Mouse (Mus musculus): ENCODE measurements around the gene Zbtb7b.

Zbtb7b gene

DNA sequence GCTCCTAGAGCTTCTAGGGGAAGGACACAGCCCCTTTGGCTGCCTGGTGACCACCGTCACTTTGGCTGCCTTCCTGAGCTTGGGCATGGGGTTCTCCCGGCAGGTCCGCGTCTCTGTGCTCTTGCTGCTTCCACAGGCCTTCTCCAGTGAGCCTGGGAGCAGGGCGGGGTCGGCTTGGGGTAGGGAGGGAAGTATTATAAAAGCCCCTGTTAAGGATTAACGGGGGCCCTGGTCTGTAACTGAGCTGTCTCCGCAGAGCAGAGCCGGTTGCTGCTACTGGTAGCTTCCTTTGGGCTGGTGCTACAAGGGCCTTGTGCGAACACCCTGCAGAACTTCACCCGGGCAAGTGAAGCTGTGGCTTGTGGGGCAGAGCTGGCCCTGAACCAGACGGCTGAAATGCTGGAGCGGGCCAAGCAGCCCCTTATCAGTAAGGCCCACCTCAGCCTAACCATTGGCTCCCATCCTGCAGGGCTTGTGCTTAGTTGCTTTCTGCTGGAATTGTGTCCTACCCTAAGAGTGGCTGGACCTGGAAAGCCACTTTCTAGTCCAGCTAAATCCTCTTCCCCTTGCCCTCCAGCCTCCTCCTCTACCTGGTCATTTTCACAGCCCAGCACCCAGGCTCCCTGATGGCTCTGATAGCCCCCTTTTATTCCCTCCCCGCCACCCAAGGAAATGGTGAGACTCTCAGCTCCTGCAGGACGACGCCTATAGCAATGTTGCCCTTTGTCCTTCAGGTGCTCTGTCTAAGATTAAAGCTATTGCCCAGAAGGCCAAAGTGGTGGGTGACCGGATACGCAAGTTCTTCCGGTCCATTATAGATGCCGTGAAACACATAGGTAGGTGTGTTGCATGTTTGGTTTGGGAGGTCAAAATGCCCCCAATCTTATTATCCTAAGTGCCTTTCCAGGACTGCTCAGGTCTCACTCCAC lies 28.8 kb downstream of the Zbtb7b start:
- no peak for DNase-seq

DNA sequence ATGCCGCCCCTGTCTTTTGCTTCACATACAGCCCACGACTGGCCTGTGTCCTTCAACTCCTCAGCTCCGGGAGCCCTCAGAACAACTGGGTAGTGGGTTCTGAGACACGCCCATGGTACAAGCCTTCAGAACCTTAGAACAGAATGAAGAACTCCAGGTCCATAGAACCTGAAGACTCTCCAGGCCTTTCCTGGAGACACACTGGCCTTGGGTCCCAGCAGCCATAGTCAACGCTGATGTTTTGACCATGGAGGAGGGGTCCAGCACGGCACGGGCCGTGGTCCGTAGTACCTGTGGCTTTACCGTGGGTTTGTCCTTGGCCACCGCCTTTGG lies 29.5 kb downstream of the Zbtb7b start, which contains the start of gene Dcst1:
Gene Dcst1, minus strand, starts transcription at position 101 of the 333 bp plus-strand sequence.
- DNase-seq = no peak

DNA sequence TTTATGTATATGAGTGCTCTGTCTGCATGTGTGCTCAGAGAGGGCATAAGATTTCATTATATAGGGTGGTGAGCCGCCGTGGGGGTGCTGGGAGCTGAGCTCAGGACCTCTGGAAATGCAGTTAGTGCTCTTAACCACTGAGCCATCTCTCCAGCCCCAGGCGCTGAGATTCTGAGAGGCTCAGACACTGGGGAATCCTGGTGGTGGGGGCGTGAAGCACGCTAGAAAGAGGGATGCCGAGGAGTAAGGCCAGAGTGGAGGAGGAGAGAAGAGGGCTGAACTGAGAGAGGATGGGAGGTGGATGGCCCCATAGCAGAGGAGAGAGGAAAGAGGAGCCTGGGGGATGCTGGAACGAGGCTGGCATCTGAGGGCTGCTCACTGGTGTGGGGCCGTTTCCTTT lies 29.9 kb downstream of the Zbtb7b start:
- no peak for DNase-seq

DNA sequence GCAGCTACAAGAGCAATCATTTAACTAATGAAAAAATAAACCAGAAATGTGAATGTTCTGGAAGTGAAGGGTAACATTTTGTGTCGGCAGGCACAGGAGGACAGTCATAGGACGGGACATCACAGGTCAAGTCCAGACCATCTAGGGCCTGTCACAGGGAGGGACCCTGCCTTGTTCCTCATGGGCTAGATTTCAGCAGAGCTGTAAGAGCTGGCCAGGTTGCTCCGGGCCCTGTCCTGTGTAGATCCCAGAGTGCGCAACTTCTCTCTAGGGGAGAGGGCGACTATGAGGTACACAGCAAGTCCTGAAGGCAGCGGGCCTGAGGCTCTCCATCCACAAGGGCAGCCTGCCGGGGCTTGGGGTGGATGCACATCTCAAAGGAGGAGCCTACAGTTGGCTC lies 32.9 kb downstream of the Zbtb7b start, which contains the start of gene Dcst2:
Gene Dcst2, plus strand, starts transcription at position 301 of the 400 bp plus-strand sequence.
- no peak for DNase-seq

DNA sequence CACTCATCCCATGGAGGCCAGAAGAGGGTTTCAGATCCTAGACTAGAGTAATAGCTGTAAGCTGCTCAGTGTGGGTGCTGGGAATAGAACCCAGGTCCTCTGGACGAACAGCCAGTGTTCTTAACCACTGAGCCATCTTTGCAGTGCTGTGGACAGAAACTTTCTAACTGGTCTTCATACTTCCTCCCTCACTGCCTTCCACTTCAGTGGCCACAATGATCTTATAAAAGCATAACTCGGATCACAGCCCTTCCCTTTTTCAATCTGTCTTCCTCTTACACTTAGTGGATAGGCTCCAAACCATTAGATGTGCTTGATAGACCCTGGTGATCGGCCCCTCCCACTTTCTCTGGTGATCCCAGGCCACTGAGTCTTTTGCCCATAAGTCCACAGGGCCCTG lies 34.3 kb downstream of the Zbtb7b start:
- DNase-seq = no peak

DNA sequence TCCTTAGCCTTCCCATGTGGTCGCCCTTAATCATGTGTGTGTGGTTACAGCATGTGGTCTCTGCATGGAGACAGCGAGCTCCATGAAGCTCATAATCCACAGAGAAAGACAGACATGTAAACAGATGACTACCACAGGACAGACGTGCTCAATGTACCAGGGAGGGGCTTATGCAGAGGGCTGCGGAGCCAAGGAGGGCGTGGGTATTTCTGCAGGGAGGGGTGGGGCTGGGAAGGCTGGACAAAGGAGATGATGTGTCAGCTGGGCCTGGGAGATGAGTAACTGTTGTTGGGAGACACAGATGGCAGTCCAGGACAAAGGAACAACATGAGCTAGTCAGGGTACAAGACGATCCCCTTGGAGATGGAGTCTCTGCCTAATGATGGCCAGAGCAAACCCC lies 34.9 kb downstream of the Zbtb7b start:
- no peak for DNase-seq

DNA sequence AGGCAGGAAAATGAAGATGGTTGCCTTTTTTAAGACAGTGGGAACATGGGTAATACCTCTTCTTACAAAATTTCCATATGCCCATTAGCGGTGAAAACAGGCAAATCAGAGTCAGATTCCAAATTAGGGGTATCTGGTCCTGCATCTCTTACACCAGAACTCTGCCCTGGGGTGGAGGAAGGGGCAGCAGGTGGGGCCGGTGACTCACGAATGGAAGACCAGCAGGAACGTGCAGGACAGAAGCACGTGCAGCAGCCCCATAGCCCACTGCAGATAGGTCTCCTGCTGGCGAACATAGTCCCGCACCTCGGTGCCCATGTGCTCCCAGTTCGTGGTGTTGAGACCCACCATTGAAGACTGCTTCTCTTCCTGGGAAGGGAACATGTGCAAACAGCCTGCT lies 38.5 kb downstream of the Zbtb7b start:
- DNase-seq = no peak

DNA sequence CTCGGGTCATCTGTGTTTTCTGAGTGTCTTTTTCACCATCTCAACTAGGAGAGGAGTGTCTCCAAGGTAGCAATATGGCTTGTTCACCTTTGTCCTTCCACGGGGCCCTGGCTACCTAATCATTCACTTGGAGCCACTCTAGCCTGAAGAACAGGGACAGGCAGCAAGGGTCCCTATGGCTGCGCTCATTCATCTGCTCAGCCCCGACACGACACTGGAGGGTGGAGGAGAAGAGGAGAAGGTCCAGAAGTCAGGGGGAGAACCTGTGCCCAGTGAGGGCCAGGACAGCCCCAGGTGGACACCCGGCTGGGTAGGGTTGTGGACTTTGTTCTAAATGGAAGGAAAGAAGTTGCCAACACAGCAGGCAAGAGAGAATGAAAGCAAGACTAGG lies 39.1 kb downstream of the Zbtb7b start:
- no peak for DNase-seq

DNA sequence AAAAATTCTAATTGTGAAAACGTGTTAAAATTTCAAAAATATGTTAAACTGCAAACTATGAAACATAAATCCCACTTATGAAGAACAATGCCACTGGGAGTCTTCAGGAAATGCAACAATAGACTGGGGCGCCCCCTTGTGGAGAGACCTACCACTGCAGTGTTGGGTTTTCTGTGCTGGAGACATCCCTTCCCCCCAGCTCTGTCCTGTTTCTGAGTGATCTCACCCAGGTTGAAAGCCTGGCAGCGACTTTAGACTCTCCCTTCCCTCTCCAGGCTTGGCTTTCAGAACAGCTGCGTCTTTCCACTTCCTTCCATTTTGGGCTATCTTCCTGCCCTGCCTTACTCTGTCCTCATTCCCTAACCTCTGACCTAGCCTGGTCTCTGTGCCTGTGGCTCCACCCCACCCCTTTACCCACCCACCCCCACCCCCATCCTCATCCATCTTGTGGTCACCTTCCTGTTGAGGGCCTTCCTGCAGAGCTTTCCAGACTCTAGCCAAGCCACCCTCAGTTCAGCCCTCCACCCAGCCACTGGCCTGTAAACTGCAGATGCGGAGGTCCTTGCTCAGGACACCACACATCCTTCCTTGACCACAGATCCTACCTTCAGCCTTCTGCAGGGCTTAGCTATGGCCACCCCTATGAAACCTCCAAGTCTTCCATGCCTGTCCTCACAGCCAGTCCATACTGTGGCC lies 39.6 kb downstream of the Zbtb7b start:
- DNase-seq = peak; percentile 91

DNA sequence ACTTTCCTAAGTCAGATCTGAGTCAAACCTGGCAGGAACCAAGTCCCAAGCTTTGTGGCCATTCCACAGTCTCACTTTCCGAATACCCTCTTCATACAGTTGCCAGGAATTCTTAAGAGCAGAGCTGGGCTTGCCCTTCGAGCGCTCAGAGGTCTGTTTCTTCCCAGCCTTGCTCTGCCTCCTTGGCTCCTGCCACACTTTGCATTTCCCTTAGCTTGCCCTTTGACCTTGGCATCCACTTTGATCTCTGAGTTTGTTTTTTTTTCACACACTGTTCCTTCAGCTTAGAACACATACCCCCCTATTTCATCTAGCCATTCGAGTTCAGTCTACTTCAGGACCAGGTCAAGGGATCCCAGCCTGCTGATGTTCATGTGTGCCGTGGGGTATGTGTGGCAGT lies 43.3 kb downstream of the Zbtb7b start:
- no peak for DNase-seq

DNA sequence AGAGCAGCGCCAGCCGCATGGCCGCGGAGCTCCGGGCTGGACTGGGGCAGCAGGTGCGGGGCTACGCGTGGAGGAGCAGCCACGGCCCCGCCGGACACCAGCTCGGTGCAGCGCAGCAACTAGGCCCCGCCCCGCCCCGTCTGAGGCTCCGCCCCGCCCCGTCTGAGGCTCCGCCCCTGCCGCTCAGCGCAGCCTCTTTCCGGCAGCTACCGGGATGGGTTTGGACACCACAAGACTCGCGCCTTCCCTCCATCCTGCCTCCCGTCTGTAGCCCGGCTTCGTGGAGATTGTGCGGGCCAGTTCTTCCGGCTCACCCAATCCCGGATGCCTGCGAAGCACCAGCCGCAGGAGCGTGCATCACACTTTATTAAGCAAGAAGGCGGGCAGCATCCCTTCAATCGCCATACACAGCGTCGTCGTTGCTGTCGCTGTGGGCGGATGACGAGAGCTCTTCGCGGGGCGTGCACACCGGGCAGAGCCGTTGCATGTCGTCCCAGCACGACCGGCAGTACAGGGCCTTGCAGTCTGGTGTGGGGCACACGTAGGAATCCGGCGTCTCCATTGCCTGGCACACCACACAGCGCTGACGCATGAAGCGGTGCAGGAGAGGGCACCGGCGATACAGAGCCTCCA lies 44.6 kb downstream of the Zbtb7b start, which contains the start of gene Adam15:
Gene Adam15, minus strand, starts transcription at position 128 of the 633 bp plus-strand sequence.
- peak; percentile 91 for DNase-seq

DNA sequence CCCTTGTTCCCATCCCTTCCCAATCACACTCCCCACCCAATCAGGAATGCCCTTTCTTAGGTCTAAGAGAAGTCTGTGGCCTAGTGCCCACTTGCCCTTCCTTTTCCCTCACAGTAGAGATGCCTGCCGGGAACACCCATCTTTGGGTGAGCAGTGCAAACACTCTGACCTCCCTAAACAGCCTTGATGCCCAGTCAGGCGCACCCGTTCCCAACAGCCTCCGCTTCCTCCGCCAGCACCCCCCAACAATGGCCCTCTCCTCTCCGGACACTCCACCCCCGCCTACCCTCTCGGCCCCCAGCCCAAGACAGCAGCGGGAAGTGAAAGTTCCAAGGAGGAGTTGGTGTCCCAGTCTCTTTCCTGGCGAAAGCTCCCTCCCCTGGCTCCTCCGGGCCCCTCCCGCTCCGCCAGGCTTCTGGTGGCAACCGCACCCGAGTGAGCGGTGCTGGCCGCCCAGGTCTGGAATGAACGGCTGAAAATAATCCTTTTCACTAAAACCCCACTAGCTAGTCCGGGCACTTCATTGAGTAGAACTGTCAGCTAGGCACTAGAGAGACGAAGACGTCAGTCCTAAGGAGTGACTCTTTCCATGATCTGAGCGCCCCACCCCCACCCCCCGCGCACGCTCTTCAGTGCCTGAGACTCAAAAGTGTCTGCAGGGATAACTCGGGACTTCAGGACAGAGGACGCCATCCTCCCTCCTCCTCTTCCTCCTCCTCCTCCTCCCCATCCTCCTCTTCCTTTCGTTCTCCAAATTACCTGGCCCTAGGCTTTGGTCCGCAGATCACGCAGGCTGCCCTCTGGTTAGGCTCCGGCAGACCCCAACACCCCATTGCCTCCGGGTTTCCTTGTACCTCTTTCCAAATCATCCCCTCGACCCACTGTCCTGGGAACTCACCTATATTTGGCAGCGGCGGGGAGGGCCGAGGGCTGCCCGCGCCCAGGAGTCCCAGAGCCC lies 45.4 kb downstream of the Zbtb7b start:
- DNase-seq = no peak

DNA sequence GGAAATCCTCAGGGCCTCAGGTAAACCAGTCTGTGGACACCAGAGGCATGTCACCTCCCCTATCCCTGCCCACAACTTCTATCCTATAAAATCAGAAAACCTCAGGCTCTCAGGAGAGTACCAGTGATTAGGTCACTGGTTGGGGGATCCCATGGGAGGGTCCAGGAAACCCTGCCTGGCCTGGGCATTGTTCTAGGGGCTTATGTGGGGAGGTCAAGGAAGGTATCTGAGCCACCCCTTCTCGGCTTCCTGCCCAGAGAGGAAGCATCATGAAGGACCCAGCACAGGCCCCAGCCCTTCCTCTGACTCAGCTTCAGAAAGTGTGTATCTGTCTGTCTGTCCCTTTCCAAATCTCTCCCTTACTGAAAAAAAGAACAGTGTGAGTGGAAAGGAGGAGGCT lies 46.7 kb downstream of the Zbtb7b start:
- DNase-seq = no peak

DNA sequence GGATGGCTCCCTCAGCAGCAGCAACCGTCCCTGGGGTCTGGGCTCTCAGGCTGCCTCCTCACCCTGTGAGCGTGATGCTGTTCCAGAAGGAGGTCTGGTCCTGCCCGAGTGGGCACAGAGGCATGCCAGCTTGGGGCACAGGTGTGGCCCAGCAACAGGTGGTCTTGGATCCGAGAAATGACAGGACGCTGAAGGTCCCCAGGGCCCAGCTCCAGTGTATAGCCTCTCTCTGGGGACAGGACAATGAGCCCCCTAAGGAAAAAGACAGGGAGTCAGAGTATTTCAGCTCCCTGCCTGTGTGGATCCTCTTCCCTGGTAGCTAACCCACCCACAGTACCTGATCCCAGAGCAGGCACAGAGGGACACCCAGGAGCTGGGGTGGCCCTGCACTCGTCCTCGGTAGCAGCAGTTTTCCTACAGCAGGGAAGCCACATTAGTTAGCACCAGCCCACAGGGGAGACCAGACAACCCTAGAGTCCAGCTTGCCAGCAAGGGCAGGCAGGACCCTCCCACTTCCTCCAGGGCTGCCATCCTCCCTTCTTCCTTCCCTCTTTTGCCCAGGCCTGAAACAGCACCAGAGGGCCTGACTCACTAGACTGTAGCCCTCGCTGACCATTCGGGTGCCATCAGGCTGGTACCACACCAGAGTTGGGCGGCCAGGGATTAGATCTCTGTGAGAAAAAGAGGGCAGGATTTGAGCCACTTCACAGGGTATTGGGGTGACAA lies 47.6 kb downstream of the Zbtb7b start:
- no peak for DNase-seq

DNA sequence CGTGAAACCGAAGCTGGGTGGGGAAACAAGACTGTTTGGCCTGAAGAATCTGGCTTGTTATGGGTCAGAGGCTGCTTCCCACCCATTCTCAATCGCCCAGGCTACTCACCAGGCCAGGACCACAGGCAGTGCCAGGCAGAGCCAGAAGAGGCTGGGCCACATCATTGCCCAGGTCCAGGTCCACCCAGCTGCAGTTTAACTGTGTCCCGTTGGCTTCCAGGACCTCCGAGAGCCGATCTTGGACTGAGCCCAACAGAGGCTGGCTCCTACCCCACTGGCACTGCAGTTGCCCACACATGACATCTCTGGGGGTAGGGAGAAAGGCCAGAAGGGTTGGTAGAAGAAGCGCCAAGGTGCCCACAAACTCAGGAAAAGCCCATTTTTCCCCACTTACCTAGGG lies 51.3 kb downstream of the Zbtb7b start:
- no peak for DNase-seq

DNA sequence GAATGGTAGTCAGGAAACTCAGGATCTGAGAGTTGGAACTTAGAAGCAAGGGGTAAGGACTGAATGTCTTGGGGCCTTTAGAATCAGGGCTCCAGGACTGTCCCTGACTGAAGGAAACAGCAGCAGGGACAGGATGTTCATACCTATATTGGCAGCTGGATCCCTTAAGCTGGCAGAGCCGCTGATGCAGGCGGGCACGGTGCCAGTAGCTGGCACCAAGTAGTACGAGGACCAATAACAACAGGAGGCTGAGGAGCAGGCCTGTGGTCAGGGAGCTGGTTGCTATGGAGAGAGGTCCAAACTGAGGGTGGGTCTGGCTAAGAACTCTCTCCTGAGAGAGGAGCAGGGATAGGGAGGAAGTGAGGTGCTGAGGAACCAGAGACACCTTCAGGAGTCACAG lies 52.8 kb downstream of the Zbtb7b start:
- no peak for DNase-seq

DNA sequence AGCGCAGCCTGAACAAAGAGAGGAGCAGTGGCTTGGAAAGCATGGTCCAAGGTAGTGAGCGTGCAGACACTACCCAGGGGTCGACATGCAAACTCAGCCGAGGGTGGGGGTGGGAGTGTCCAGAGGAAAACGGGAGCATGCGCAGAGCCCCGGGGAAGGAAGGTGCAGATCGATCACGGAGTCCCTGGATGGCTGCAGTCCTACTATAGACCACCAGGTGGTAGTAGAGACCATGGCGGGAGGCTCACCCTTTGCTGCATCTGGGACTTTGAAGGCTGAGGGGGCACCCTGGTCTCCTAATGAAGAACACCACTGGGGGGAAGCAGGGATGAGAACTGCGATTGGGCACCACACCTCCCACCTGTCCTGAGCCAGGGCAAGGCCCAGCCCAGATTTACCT lies 54.1 kb downstream of the Zbtb7b start:
- DNase-seq = peak; percentile 86

DNA sequence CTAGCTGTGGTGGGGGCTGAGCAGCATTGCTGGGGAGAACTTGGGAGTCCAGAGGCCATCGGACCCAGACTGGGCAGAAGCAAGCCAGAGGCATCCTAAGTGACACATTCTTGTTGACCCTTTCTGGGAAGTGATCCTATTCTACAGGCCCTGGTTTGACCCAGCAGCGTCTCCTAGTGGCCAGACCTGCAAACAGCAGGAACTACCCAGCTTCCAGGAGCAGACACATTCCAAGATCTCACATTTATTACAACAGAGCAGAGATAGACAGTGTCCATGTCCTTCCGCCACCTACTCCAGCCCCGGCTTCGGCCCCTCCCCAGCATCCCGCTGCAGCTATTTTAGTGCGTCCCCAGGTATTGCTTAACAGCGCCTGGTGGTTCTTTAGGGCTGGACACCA lies 55.2 kb downstream of the Zbtb7b start:
- DNase-seq = peak; percentile 84

DNA sequence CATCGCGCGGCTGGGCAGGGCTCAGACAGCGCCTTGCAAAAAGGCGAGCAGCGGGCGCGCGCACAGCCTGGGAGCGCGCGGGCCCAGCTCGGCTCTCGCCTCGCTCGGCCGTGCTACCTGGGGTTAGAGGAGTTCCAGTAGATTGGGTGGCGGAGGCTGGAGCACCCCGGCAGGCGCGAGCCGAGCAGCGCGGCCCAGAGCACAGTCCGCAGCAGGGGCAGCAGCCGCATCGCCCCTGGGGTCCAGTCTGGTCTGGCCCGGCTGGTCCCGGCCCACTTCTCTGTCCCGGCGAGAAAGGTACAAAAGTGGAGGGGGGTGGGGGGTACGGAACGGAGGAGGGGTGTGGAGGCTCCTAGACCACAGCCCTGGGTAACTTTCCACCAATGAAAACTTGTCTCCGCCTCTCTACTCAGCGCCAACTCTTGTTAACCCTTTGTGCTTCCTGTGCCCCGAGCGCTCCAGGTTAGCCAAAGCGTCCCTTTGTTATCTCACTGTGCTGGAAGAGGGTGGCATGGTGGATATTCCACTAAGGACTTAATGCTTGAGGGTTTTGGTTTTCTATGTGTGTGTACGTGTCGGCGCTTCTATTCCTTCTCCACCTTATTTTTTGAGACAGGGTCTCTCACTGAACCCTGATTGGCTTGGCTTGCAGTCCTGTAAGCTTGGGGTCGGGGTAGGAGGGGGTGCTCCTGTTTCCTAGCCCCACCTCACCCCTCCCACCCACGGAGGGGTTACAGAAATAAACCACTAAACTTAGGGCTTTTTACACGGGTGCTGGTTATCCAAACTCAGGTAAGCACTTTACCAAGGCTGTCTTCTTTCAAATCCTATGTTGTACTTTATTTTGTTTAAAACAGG lies 56.6 kb downstream of the Zbtb7b start, which contains the start of gene Efna4:
Gene Efna4, minus strand, starts transcription at position 308 of the 858 bp plus-strand sequence.
- DNase-seq = peak; percentile 77

DNA sequence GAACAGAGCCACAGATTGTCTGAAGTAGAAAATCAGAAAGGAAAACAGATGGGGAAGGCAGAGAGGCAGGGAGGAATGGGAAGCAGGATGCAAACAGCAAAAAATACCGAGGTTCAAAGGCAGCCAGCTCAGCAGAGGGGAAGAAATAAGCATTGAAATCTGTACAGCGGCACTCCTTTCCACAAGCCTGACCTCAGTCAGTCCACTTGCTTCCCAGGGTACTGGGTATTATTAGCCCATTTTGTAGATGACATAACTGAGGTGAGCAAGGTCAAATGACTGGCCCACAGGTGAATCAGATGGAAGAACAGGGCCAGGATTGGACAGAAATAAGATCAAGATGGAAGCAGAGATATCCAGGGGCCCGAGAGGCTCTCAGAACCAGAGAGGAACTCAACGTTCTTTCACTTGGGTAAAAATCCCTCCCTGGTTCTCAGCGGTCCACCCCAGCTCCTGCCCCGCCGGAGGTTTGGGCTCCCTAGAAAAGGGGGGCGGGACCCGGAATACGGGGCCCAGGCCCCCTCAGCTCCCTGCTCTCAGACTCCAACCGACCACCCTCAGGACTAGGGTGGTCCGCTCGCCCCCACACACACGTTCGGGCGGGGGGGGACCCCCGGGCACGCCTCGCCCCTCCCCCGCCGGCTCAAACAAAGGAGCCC lies 57.4 kb downstream of the Zbtb7b start:
- no peak for DNase-seq
